Mouse (Mus musculus): Measurements from ENCODE around the gene Tapt1. TPM values are rescaled to one million over a fixed set of nuclear protein-coding genes. Genes with fewer than 3 reads are reported as not detected.

Gene Tapt1
- polyA plus RNA-seq, 1 experiment, result 22.5 TPM

GRCm38 (mm10) chr5:44250211-44250955, 24.0 kb upstream of the Tapt1 start:
- H3K4me3 ChIP-seq (ENCODE audit: low read depth, low read length), result no peak overlapping the region
- H3K36me3 ChIP-seq (ENCODE audit: control insufficient read depth, insufficient read depth, low read length, poor library complexity, severe bottlenecking), result no peaks in the 10 kb centered on the region
- no peak overlapping the region for H3K27ac ChIP-seq (ENCODE audit: insufficient read depth, low read length)
- H3K4me1 ChIP-seq (ENCODE audit: control insufficient read depth, insufficient read depth, low read length), result no peaks in the 10 kb centered on the region
- no peaks in the 10 kb centered on the region; the same call in 1 of the 2 replicates for H3K9me3 ChIP-seq (replicated peaks; ENCODE audit: control insufficient read depth, insufficient read depth, low read length, poor library complexity, severe bottlenecking)
- no peak for TF ChIP-seq EP300 (IDR thresholded peaks at IDR 0.05; ENCODE audit: insufficient read depth, low read depth, low read length)
- TF ChIP-seq POLR2A (IDR thresholded peaks at IDR 0.05; ENCODE audit: insufficient read depth, low read length), result no peak
- no peak for TF ChIP-seq CTCF (IDR thresholded peaks at IDR 0.05; ENCODE audit: low read depth, low read length)
- H3K27me3 ChIP-seq (ENCODE audit: control insufficient read depth, insufficient read depth, low read length, poor library complexity, severe bottlenecking), result no peaks in the 10 kb centered on the region
- no peak overlapping the region for H3K9ac ChIP-seq (ENCODE audit: low read depth, poor library complexity, severe bottlenecking)

GRCm38 (mm10) chr5:44249363-44249762, 22.9 kb upstream of the Tapt1 start:
- no peak overlapping the region for H3K4me3 ChIP-seq (ENCODE audit: low read depth, low read length)
- no peak overlapping the region for H3K9ac ChIP-seq (ENCODE audit: low read depth, poor library complexity, severe bottlenecking)
- H3K27ac ChIP-seq (ENCODE audit: insufficient read depth, low read length), result no peak overlapping the region
- TF ChIP-seq EP300 (IDR thresholded peaks at IDR 0.05; ENCODE audit: insufficient read depth, low read depth, low read length), result no peak
- TF ChIP-seq CTCF (IDR thresholded peaks at IDR 0.05; ENCODE audit: low read depth, low read length), result no peak
- no peak for TF ChIP-seq POLR2A (IDR thresholded peaks at IDR 0.05; ENCODE audit: insufficient read depth, low read length)
- no peaks in the 10 kb centered on the region for H3K27me3 ChIP-seq (ENCODE audit: control insufficient read depth, insufficient read depth, low read length, poor library complexity, severe bottlenecking)
- H3K9me3 ChIP-seq (replicated peaks; ENCODE audit: control insufficient read depth, insufficient read depth, low read length, poor library complexity, severe bottlenecking), result no peaks in the 10 kb centered on the region; the same call in 1 of the 2 replicates
- H3K4me1 ChIP-seq (ENCODE audit: control insufficient read depth, insufficient read depth, low read length), result no peaks in the 10 kb centered on the region
- H3K36me3 ChIP-seq (ENCODE audit: control insufficient read depth, insufficient read depth, low read length, poor library complexity, severe bottlenecking), result no peaks in the 10 kb centered on the region

GRCm38 (mm10) chr5:44246493-44247217, 20.2 kb upstream of the Tapt1 start:
- Histone ChIP-seq H3K27me3 (ENCODE audit: control insufficient read depth, insufficient read depth, low read length, poor library complexity, severe bottlenecking) (no peaks in the 10 kb centered on the region), H3K9me3 (replicated peaks; ENCODE audit: control insufficient read depth, insufficient read depth, low read length, poor library complexity, severe bottlenecking) (no peaks in the 10 kb centered on the region; the same call in 1 of the 2 replicates), H3K36me3 (ENCODE audit: control insufficient read depth, insufficient read depth, low read length, poor library complexity, severe bottlenecking) (no peaks in the 10 kb centered on the region), H3K4me3 (ENCODE audit: low read depth, low read length) (no peak overlapping the region), H3K4me1 (ENCODE audit: control insufficient read depth, insufficient read depth, low read length) (no peaks in the 10 kb centered on the region), H3K27ac (ENCODE audit: insufficient read depth, low read length) (no peak overlapping the region), H3K9ac (ENCODE audit: low read depth, poor library complexity, severe bottlenecking) (no peak overlapping the region)
- TF ChIP-seq CTCF (IDR thresholded peaks at IDR 0.05; ENCODE audit: low read depth, low read length) (no peak), POLR2A (IDR thresholded peaks at IDR 0.05; ENCODE audit: insufficient read depth, low read length) (no peak), EP300 (IDR thresholded peaks at IDR 0.05; ENCODE audit: insufficient read depth, low read depth, low read length) (no peak)

GRCm38 (mm10) chr5:44244894-44245423, 18.5 kb upstream of the Tapt1 start:
- H3K27me3 ChIP-seq (ENCODE audit: control insufficient read depth, insufficient read depth, low read length, poor library complexity, severe bottlenecking), result no peaks in the 10 kb centered on the region
- no peak overlapping the region for H3K9ac ChIP-seq (ENCODE audit: low read depth, poor library complexity, severe bottlenecking)
- no peaks in the 10 kb centered on the region for H3K36me3 ChIP-seq (ENCODE audit: control insufficient read depth, insufficient read depth, low read length, poor library complexity, severe bottlenecking)
- H3K4me1 ChIP-seq (ENCODE audit: control insufficient read depth, insufficient read depth, low read length), result no peaks in the 10 kb centered on the region
- TF ChIP-seq EP300 (IDR thresholded peaks at IDR 0.05; ENCODE audit: insufficient read depth, low read depth, low read length) (no peak), POLR2A (IDR thresholded peaks at IDR 0.05; ENCODE audit: insufficient read depth, low read length) (no peak), CTCF (IDR thresholded peaks at IDR 0.05; ENCODE audit: low read depth, low read length) (no peak)
- H3K9me3 ChIP-seq (replicated peaks; ENCODE audit: control insufficient read depth, insufficient read depth, low read length, poor library complexity, severe bottlenecking), result no peaks in the 10 kb centered on the region
- no peak overlapping the region for H3K27ac ChIP-seq (ENCODE audit: insufficient read depth, low read length)
- H3K4me3 ChIP-seq (ENCODE audit: low read depth, low read length), result no peak overlapping the region

- no peaks in the 10 kb centered on the region for H3K27me3 ChIP-seq (ENCODE audit: control insufficient read depth, insufficient read depth, low read length, poor library complexity, severe bottlenecking)
- no peaks in the 10 kb centered on the region for H3K4me1 ChIP-seq (ENCODE audit: control insufficient read depth, insufficient read depth, low read length)
- no peak for TF ChIP-seq CTCF (IDR thresholded peaks at IDR 0.05; ENCODE audit: low read depth, low read length)
- no peak for TF ChIP-seq POLR2A (IDR thresholded peaks at IDR 0.05; ENCODE audit: insufficient read depth, low read length)
- no peak for TF ChIP-seq EP300 (IDR thresholded peaks at IDR 0.05; ENCODE audit: insufficient read depth, low read depth, low read length)
- H3K9me3 ChIP-seq (replicated peaks; ENCODE audit: control insufficient read depth, insufficient read depth, low read length, poor library complexity, severe bottlenecking), result no peaks in the 10 kb centered on the region
- no peaks in the 10 kb centered on the region for H3K36me3 ChIP-seq (ENCODE audit: control insufficient read depth, insufficient read depth, low read length, poor library complexity, severe bottlenecking)
- no peak overlapping the region for H3K4me3 ChIP-seq (ENCODE audit: low read depth, low read length)
- no peak overlapping the region for H3K27ac ChIP-seq (ENCODE audit: insufficient read depth, low read length)
- no peak overlapping the region for H3K9ac ChIP-seq (ENCODE audit: low read depth, poor library complexity, severe bottlenecking)
Observed at GRCm38 (mm10) chr5:44242828-44243227, 16.4 kb upstream of the Tapt1 start.
